Mouse (Mus musculus): ENCODE results near the gene Kansl2. TPM values are rescaled to one million over a fixed set of nuclear protein-coding genes. Genes with fewer than 3 reads are reported as not detected.

Kansl2 gene
- total RNA-seq (2021): 10 to 100 TPM; 55.1 to 56.7 TPM
- long read RNA-seq, experiment 1, transcript Kansl2-202 (10 exons, 2,324 nt): minor isoform, 27 of 154 reads
- long read RNA-seq, experiment 1, transcript Kansl2-204 (10 exons, 3,596 nt): major isoform, 79 of 154 reads
- long read RNA-seq, experiment 1, partial matches to known transcripts: 18 of 154 reads
- long read RNA-seq, experiment 1, other reads (novel, unspliced or antisense): 30 of 154 reads
- long read RNA-seq, experiment 2, transcript Kansl2-202 (10 exons, 2,324 nt): minor isoform, 12 of 98 reads
- long read RNA-seq, experiment 2, transcript Kansl2-204 (10 exons, 3,596 nt): major isoform, 57 of 98 reads
- long read RNA-seq, experiment 2, partial matches to known transcripts: 10 of 98 reads
- long read RNA-seq, experiment 2, other reads (novel, unspliced or antisense): 19 of 98 reads

GRCm38 (mm10) chr15:98533881-98534627, at the start of gene Kansl2:
Kansl2 (minus strand) TSS chr15:98534264.
- intact Hi-C loops (cut with DNase I): loop anchor here (5.0 kb wide), 1 partner anchor 33 kb away; no protein-coding TSS in a partner anchor

GRCm38 (mm10) chr15:98582996-98583395, 48.9 kb upstream of the Kansl2 start:
- intact Hi-C loops (cut with DNase I): loop anchor here (5.0 kb wide), 1 partner anchor 214 kb away; no protein-coding TSS in a partner anchor
- Histone ChIP-seq H3K27ac (no peak overlapping the region; the same call in 1 of the 2 replicates), H3K4me3 (no peak overlapping the region)
- no peak for TF ChIP-seq CTCF (IDR thresholded peaks at IDR 0.05)
- no peak for DNase-seq (ENCODE audit: extremely low spot score in 1 of 2, low spot score in 2 of 2)

More at GRCm38 (mm10) chr15:98533881-98534627, at the start of gene Kansl2:
- peak within 1 kb of the TSS; percentile 91 for H3K4me3 ChIP-seq
- peak within 1 kb of the TSS; percentile 99 for H3K27ac ChIP-seq
- peak; percentile 97 to 98 for DNase-seq (ENCODE audit: extremely low spot score in 1 of 2, low spot score in 2 of 2)
- TF ChIP-seq CTCF (IDR thresholded peaks at IDR 0.05): no peak

- intact Hi-C loops (cut with DNase I): loop anchor here (5.0 kb wide), 1 partner anchor 215 kb away; no protein-coding TSS in a partner anchor
- no peak overlapping the region for H3K27ac ChIP-seq
- no peak overlapping the region for H3K4me3 ChIP-seq
- DNase-seq (ENCODE audit: extremely low spot score in 1 of 2, low spot score in 2 of 2): no peak
- TF ChIP-seq CTCF (IDR thresholded peaks at IDR 0.05): no peak
These were observed 48.3 kb upstream of the Kansl2 start for GRCm38 (mm10) chr15:98582410-98582809.

DNA sequence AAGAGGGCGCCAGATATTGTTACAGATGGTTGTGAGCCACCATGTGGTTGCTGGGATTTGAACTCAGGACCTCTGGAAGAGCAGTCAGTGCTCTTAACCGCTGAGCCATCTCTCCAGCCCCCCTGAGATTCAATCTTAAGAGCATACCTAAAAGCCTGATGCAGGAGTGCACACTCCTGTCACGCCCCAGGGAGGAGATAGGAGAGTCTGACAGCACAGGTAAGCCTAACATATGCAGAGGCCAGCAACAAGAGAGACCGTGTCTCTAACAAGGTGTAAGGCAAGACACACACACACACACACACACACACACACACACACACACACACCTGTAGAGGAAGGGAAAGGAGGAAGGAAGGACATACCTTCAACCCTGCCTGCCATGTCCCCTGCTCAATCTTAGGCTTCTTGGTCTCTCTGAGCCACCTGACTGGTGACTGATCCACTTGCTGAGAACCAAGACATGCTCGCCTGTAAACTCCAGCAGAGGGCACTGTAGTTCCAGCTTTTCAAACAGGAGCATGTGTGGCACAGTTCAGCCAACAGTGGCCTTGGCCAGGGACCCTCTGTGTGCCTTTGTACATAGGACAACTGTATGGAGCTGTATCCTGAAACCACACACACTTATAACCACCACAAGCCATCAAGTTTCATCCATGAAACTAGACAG, 45.9 kb upstream of the Kansl2 start:
- intact Hi-C loops (cut with DNase I): loop anchor here (1.0 to 5.0 kb wide), 2 partner anchors 37 to 217 kb away; no protein-coding TSS in a partner anchor
- Histone ChIP-seq H3K27ac (no peak overlapping the region), H3K4me3 (no peak overlapping the region)
- peak; percentile 78 for TF ChIP-seq CTCF (IDR thresholded peaks at IDR 0.05)
- peak; percentile 73 to 75 for DNase-seq (ENCODE audit: extremely low spot score in 1 of 2, low spot score in 2 of 2)

GRCm38 (mm10) chr15:98579310-98579709, 45.2 kb upstream of the Kansl2 start:
- no peak; the same call in 1 of the 2 replicates for TF ChIP-seq CTCF (IDR thresholded peaks at IDR 0.05)
- Histone ChIP-seq H3K4me3 (no peak overlapping the region), H3K27ac (no peak overlapping the region)
- intact Hi-C loops (cut with DNase I): no loop called here
- no peak for DNase-seq (ENCODE audit: extremely low spot score in 1 of 2, low spot score in 2 of 2)

- intact Hi-C loops (cut with DNase I): no loop called here
- no peak for DNase-seq (ENCODE audit: extremely low spot score in 1 of 2, low spot score in 2 of 2)
- Histone ChIP-seq H3K4me3 (no peak overlapping the region), H3K27ac (no peak overlapping the region)
- no peak for TF ChIP-seq CTCF (IDR thresholded peaks at IDR 0.05)
These were observed 39.2 kb upstream of the Kansl2 start for GRCm38 (mm10) chr15:98573293-98573692.

- DNase-seq (ENCODE audit: extremely low spot score in 1 of 2, low spot score in 2 of 2): no peak
- no peak within 1 kb of the TSS for H3K4me3 ChIP-seq
- intact Hi-C loops (cut with DNase I): no loop called here
- H3K27ac ChIP-seq: no peak within 1 kb of the TSS
- no peak for TF ChIP-seq CTCF (IDR thresholded peaks at IDR 0.05)
These were observed 36.9 kb upstream of the Kansl2 start, which contains the start of the genes Ccnt1 and 4930415O20Rik for GRCm38 (mm10) chr15:98570873-98571538. Ccnt1 (minus strand) TSS chr15:98570923. 4930415O20Rik (plus strand) TSS chr15:98571004.

DNA sequence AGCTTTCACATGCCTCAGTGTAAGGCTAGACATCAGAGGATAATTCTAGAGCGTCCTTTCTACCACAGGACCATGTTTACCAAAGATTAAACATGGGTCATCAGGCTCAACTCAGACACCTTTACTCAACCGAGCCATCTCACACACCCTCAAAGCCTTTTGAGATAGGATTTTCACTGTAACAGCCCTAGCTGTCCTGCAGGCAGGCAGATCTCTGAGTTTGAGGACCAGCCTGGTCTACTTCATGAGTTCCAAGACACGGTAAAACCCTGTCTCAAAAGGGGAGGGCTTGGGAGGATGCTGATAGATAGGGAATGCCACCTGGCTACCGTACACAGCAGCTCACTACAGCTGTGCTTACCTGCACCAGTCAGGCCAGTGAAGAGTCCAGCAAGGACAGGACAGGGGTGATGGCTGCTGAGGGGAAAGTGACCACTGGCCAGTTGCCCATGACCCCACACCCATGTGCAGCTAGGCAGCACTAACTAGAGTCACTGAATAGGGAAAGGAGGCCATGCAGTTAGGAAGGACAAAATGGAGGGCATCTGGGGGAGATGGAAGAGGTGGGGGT, 35.8 kb upstream of the Kansl2 start:
- no peak for DNase-seq (ENCODE audit: extremely low spot score in 1 of 2, low spot score in 2 of 2)
- no peak for TF ChIP-seq CTCF (IDR thresholded peaks at IDR 0.05)
- Histone ChIP-seq H3K27ac (no peak overlapping the region), H3K4me3 (no peak overlapping the region)
- intact Hi-C loops (cut with DNase I): loop anchor here (5.0 kb wide), 1 partner anchor 38 kb away; the partner anchor contains the start of gene Kansl2

GRCm38 (mm10) chr15:98569216-98569615, 35.2 kb upstream of the Kansl2 start:
- TF ChIP-seq CTCF (IDR thresholded peaks at IDR 0.05): no peak
- intact Hi-C loops (cut with DNase I): loop anchor here (5.0 kb wide), 1 partner anchor 37 kb away; the partner anchor contains the start of gene Kansl2
- H3K4me3 ChIP-seq: no peak overlapping the region
- no peak for DNase-seq (ENCODE audit: extremely low spot score in 1 of 2, low spot score in 2 of 2)
- no peak overlapping the region; the same call in 1 of the 2 replicates for H3K27ac ChIP-seq

DNA sequence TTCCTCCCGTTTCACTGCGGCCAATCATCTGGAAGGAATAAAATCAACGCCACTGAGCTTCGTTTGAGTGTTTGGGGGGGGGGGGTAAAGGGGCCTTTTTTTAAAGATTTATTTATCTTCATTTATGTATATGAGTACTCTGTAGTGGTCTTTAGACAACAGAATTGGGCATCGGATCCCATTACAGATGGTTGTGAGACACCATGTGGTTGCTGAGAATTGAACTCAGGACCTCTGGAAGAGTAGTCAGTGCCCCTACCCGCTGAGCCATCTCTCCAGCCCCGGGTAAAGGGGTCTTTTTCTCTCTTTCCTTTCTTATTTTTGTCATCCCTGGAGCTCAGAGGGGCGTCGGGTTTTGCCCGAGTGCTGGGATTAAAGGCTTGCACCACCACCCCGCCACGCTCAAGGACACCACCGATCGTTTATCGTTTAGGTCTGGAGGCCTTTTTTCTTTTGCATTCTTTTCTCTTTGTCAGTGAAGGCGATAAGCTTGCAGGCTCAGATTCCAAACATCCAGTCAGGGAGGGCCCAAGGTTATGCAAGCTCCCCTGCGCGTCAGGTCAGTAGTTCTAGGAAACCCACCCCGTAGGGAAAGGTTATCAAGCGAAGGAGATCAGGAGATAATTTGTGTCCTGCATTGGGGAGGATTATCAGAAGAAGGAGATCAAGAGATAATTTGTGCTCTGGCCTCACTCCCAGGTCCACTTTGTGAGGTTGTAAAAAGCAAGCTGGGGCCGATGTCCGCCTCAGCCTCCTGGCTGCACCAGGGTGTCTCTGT, 34.4 kb upstream of the Kansl2 start:
- intact Hi-C loops (cut with DNase I): loop anchor here (5.0 kb wide), 1 partner anchor 36 kb away; the partner anchor contains the start of gene Kansl2
- Histone ChIP-seq H3K27ac (peak overlapping the region; percentile 93), H3K4me3 (peak overlapping the region; percentile 99)
- no peak for TF ChIP-seq CTCF (IDR thresholded peaks at IDR 0.05)
- DNase-seq (ENCODE audit: extremely low spot score in 1 of 2, low spot score in 2 of 2): no peak
